Mouse (Mus musculus) kidney, embryonic 14.5 days (tissue): Measurements from ENCODE around the gene P2ry2. TPM values are rescaled to one million over a fixed set of nuclear protein-coding genes. Genes with fewer than 3 reads are reported as not detected.
A peak's percentile ranks its signal among the peaks of the same experiment; 100 is the strongest.

Experiments
- ATAC-seq: fragments of 200-750 bp; cut with Nextera tagmentation; 2 replicates; pipeline ENCODE4 v1.8.0; 2017; ENCODE audit warnings: moderate number of reproducible peaks, mild to moderate bottlenecking, moderate TSS enrichment, moderate library complexity; ENCODE audit not compliant: low FRiP score, low TSS enrichment
- H3K27ac ChIP-seq: fragments of 300-500 bp; sonication (generic); 2 replicates; pipeline ENCODE4 v1.5.1; 2014; ENCODE audit warnings: low read depth, mild to moderate bottlenecking, low read length, moderate library complexity, mixed read lengths
- H3K27me3 ChIP-seq: fragments of 300-500 bp; sonication (generic); 2 replicates; pipeline ENCODE4 v1.6.1; 2014; ENCODE audit warnings: mild to moderate bottlenecking, low read length; ENCODE audit not compliant: control insufficient read depth, insufficient read depth
- H3K36me3 ChIP-seq: fragments of 300-500 bp; sonication (generic); 2 replicates; pipeline ENCODE4 v1.6.1; 2014; ENCODE audit warnings: low read length, mixed read lengths; ENCODE audit not compliant: control insufficient read depth, insufficient read depth
- H3K4me1 ChIP-seq: fragments of 300-500 bp; sonication (generic); 2 replicates; pipeline ENCODE4 v1.6.1; 2014; ENCODE audit warnings: low read length, mixed read lengths; ENCODE audit not compliant: control insufficient read depth, insufficient read depth
- H3K4me2 ChIP-seq: fragments of 300-500 bp; sonication (generic); replicated peaks from 2 replicates; pipeline ENCODE4 v1.6.1; 2014; ENCODE audit warnings: low read depth, mild to moderate bottlenecking, low read length
- H3K4me3 ChIP-seq: fragments of 300-500 bp; sonication (generic); 2 replicates; pipeline ENCODE4 v1.5.1; 2014; ENCODE audit warnings: mild to moderate bottlenecking, low read length
- H3K9ac ChIP-seq: fragments of 300-500 bp; sonication (generic); 2 replicates; pipeline ENCODE4 v1.6.1; 2014; ENCODE audit warnings: low read depth, mild to moderate bottlenecking, low read length, moderate library complexity
- H3K9me3 ChIP-seq: fragments of 300-500 bp; sonication (generic); 2 replicates; pipeline ENCODE4 v1.6.1; 2016; ENCODE audit warnings: low read length; ENCODE audit not compliant: control insufficient read depth
- WGBS: fragments of 180-500 bp; shearing (Covaris S2); extraction: QIAGEN DNeasy Blood & Tissue Kit; methylation state at CpG from one replicate; pipeline ENCODE4 v1.1.7; 2014; 5-methylcytosine and 5-hydroxymethylcytosine counted together
- polyA plus RNA-seq: library from polyadenylated mRNA; unstranded; fragments of >200 nt; fragmentation: Nextera tagmentation; extraction: Ambion mirVana; gene quantifications from 2 replicates; pipeline ENCODE4 v1.2.1, GENCODE M21; 2014

P2ry2 gene
- polyA plus RNA-seq, 1 experiment from 2014 or later = 0.72 TPM

DNA sequence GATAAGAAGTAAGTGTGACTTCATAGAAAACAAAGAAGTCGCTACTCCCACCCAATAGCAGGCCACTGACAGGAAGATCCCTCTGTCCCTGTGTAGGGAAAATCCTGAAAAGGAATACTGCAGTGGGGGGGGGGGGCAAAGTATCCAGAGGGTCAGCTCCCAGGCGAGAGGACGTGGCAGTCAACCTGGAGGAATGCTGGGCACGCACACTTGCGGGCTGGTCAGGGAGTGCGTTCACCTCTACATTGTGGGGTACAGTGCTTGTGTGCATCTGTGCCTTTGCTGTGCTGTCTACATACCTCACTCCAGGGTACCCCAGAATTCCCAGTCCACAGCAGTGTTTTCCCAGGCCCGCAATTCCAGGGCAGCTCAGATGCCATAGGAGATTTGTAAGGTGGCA, 46.7 kb downstream of the P2ry2 start:
- Histone ChIP-seq H3K27me3 (no peaks in the 10 kb centered on the region), H3K27ac (no peak overlapping the region), H3K9ac (no peak overlapping the region), H3K36me3 (no peaks in the 10 kb centered on the region), H3K4me3 (no peak overlapping the region), H3K4me2 (no peak overlapping the region), H3K4me1 (no peaks in the 10 kb centered on the region; the same call in 1 of the 2 replicates), H3K9me3 (no peaks in the 10 kb centered on the region)
- 87% methylated on average over 7 of the region's 7 CpGs for WGBS
- no peak for ATAC-seq

DNA sequence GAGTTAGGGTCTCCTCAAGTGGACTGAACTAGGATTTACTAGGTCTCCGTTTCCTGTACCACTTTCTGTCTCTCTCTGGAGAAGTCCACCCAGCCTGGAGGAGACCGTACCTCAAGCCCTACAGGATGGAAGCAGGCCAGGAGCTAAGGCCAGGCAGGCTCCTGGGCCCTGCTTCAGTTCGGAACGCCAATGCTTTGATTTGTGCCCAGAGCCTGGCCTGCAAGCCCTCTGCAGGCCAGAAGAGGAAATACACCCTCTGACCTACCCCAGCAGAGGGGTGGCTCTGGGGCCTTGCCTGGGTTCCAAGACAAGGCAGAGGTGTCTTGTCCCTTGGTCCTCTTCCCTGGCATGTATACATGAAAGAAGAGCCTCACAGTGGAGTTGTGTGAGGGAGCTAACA, 47.6 kb downstream of the P2ry2 start:
- peak; percentile 58; the same call in 1 of the 2 replicates for ATAC-seq
- 32% methylated on average over 4 of the region's 4 CpGs for WGBS
- Histone ChIP-seq H3K4me1 (no peaks in the 10 kb centered on the region; the same call in 1 of the 2 replicates), H3K27me3 (no peaks in the 10 kb centered on the region), H3K4me2 (no peak overlapping the region), H3K27ac (no peak overlapping the region), H3K36me3 (no peaks in the 10 kb centered on the region), H3K9ac (no peak overlapping the region), H3K4me3 (no peak overlapping the region), H3K9me3 (no peaks in the 10 kb centered on the region)

DNA sequence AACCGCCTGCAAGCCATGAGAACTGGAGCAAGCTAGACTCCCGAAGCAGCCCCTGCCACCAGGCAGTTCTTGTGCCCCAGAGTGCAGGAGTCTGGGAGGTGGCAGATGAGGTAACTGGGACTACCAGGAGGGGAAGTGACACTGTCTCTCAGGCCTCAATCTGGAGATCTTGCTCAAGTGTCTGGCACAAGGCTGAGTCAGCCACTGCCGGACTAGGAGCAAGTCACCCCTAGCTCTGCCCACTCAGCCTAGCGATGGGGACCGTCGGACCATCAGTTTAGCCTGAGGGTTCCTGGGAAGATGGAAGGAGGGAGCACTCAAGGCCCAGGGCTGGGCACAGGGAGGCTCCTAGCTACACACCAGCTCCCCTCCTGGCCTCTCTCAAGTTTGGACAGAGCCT, 48.4 kb downstream of the P2ry2 start:
- Histone ChIP-seq H3K9ac (no peak overlapping the region), H3K36me3 (no peaks in the 10 kb centered on the region), H3K4me3 (no peak overlapping the region), H3K9me3 (no peaks in the 10 kb centered on the region), H3K4me2 (no peak overlapping the region), H3K27me3 (no peaks in the 10 kb centered on the region), H3K4me1 (no peaks in the 10 kb centered on the region), H3K27ac (no peak overlapping the region)
- 74% methylated on average over 6 of the region's 6 CpGs for WGBS
- ATAC-seq = no peak

DNA sequence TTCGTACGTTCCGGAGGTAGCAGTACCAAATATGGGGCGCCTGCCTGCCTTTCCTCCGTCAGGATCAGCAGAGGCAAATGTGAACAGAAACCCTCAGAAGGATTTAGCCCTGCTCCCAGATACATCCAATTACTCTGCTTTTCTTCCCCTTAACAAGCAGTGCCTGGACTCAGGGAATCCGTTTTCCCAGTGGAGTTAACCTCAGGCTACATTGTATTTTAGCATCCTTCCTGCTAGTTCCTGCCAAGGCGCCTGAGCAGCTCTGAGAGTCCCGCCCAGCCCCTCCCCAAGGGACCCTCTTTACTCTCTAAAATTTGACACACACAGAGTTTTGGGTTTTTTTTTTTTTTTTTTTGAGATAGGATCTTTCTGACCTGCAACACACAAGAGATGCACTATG, 49.3 kb downstream of the P2ry2 start:
- 76% methylated on average over 8 of the region's 8 CpGs for WGBS
- Histone ChIP-seq H3K4me1 (no peaks in the 10 kb centered on the region), H3K9ac (no peak overlapping the region), H3K36me3 (no peaks in the 10 kb centered on the region), H3K27ac (no peak overlapping the region), H3K9me3 (no peaks in the 10 kb centered on the region), H3K4me3 (no peak overlapping the region), H3K27me3 (no peaks in the 10 kb centered on the region), H3K4me2 (no peak overlapping the region)
- no peak for ATAC-seq

DNA sequence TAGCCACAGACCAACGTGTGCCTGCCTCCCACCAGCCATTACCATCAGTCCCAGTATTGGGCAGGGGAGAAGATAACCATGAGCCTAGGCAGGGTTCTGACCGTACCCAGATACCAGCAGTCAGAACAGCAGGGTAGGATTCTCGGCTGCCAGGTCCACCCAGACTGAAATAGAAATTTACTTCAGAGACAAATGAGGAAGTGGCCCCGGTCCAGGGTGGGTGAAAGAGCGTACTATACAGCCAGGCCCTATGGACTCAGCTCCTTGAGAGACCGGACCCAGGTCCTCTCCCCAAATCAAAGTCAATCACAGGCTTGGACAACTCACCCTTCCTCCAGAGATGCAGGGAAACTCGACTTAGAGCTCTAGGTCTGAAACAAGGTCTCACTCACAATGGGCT, 51.5 kb downstream of the P2ry2 start:
- 75% methylated on average over 7 of the region's 7 CpGs for WGBS

DNA sequence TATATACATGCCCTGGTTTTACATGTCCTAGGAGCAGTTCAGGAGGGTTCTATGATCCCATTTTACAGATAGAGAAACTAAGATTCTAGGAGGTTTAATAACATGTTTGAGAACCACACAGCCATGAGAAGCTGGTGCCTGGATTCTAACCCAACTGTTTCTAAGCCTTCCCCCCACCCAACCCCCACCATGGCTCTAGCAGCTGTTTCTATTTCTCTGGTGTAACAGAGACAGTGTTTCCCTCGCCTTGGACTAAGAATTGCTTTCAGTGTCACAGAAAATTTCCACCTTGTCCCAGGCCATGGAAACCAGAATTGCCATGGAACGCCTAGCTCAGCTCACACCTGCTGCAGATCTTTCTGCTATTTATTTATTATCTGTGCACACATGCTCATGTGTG, 52.2 kb downstream of the P2ry2 start:
- H3K27me3 ChIP-seq = no peaks in the 10 kb centered on the region
- H3K9me3 ChIP-seq = no peaks in the 10 kb centered on the region
- no peaks in the 10 kb centered on the region for H3K36me3 ChIP-seq
- 70% methylated on average over 2 of the region's 2 CpGs for WGBS
- H3K4me2 ChIP-seq = no peak overlapping the region
- no peak for ATAC-seq
- H3K9ac ChIP-seq = no peak overlapping the region
- H3K27ac ChIP-seq = no peak overlapping the region
- H3K4me1 ChIP-seq = no peaks in the 10 kb centered on the region
- H3K4me3 ChIP-seq = no peak overlapping the region

More for the DNA sequence above, 51.5 kb downstream of the P2ry2 start:
- no peak for ATAC-seq
- Histone ChIP-seq H3K4me2 (no peak overlapping the region), H3K27ac (no peak overlapping the region), H3K4me3 (no peak overlapping the region), H3K9me3 (no peaks in the 10 kb centered on the region), H3K27me3 (no peaks in the 10 kb centered on the region), H3K4me1 (no peaks in the 10 kb centered on the region), H3K9ac (no peak overlapping the region), H3K36me3 (no peaks in the 10 kb centered on the region)

DNA sequence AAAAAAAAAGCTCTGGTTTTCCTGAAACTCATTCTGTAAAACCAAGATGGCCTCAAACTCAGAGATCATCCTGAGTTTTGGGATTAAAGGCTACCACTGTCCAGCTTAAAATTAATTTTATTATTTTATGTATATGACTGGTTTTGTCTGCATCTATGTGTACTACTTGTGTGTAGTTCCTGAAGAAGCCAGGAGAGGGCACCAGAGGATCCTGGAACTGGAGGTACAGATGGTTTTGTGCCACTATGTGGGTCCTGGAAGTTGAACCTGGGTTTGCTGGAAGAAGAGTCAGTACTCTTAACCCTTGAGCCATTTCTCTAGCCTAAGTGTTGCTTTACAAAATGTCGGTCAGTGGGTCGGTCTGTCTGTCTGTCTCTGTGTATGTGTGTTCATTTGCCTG, 54.2 kb downstream of the P2ry2 start:
- no peaks in the 10 kb centered on the region for H3K4me1 ChIP-seq
- 92% methylated on average over 2 of the region's 2 CpGs for WGBS
- no peaks in the 10 kb centered on the region for H3K36me3 ChIP-seq
- H3K9ac ChIP-seq = no peak overlapping the region
- no peak for ATAC-seq
- H3K27ac ChIP-seq = no peak overlapping the region
- H3K9me3 ChIP-seq = no peaks in the 10 kb centered on the region
- no peak overlapping the region for H3K4me2 ChIP-seq
- H3K27me3 ChIP-seq = no peaks in the 10 kb centered on the region
- no peak overlapping the region for H3K4me3 ChIP-seq

DNA sequence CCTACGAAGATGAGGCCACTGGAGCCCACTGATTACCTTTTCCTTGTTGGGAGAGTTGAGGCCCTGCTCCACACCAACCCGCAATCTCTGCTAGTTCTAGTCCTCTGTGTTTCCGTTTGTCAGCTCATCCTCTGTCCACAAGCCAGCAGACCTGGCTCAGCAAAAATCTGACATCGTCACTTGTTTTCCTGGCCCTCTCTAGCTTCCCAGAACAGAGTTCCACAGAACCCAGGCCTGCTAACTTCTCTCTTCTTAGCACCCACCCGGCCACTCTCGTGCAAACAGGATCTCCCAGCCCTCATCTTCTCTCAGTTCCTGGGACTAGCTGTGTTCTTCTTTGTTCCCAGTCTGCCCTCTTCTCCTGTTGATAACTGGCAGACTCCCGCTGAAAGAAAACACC, 60.0 kb downstream of the P2ry2 start:
- no peak overlapping the region for H3K9ac ChIP-seq
- no peak overlapping the region for H3K4me2 ChIP-seq
- H3K27me3 ChIP-seq = no peaks in the 10 kb centered on the region
- H3K9me3 ChIP-seq = no peaks in the 10 kb centered on the region
- 79% methylated on average over 7 of the region's 7 CpGs for WGBS
- no peaks in the 10 kb centered on the region for H3K36me3 ChIP-seq
- no peak overlapping the region for H3K27ac ChIP-seq
- ATAC-seq = no peak
- H3K4me1 ChIP-seq = peaks cover 5% of the 10 kb centered on the region; the same call in 1 of the 2 replicates
- H3K4me3 ChIP-seq = no peak overlapping the region

DNA sequence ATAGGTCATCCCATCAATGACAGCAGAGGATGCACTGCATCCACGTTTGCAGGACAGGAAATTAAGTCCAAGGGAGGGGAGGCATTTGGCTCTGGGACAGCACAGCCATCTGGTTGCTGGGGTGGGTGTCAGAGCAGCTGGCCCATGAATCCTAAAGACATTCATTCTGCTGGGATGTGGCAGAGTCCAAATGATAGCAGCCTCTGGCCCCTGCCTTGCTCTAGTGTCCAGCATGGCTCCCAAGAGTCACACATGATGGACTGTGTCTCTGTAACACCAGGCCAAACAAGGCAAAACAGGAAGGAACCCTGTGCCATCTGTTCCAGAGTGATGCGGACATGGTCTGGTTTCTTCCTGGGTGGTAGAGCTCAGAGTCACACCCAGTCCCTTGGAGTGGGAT, 60.8 kb downstream of the P2ry2 start:
- no peak for ATAC-seq
- Histone ChIP-seq H3K4me1 (peaks cover 5% of the 10 kb centered on the region; the same call in 1 of the 2 replicates), H3K9me3 (no peaks in the 10 kb centered on the region), H3K9ac (no peak overlapping the region), H3K4me2 (no peak overlapping the region), H3K36me3 (no peaks in the 10 kb centered on the region), H3K27ac (no peak overlapping the region), H3K27me3 (no peaks in the 10 kb centered on the region), H3K4me3 (no peak overlapping the region)
- 44% methylated on average over 2 of the region's 2 CpGs for WGBS
